9 mouse cellular contexts compared by ENCODE assay signal in the genomic region with DNA sequence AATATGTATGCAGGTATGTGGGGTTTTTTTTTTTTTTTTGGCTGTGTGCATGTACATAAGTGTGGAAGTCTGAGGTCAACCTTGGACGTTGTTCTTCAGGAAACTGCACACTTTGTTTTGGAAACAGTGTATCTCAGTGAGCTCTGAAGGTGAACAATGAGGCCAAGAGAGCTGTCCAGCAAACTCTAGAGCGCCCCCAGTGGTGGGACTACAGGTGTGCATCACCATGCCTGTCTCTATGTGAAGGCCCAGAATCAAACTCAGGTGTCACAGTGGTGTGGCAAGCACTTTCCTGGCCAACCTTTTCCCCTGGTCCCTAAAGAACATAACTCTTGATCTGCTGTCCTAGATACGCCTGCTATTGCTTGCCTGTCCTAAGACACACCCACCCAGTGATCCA. TPM values are rescaled to one million over a fixed set of nuclear protein-coding genes. Genes with fewer than 3 reads are reported as not detected.
DNase-seq lines count a peak whose midpoint lies in the region; TF ChIP-seq lines count a peak whose summit lies in the region.
"Had no signal": no experiment of that assay in that cellular context is flagged by ENCODE, and none has a peak within 500 bp of the region (broad histone marks: within the 10 kb centered on the region; RNA-seq: fewer than 3 reads in every experiment).

No protein-coding gene starts in this region.

- no peak overlapping the region for H3K27ac ChIP-seq in thymus, adult 2 months (ENCODE audit: control insufficient read depth, insufficient read depth, low read length)

- no peaks in the 10 kb centered on the region for H3K36me3 ChIP-seq in thymus, adult 2 months (ENCODE audit: control insufficient read depth, insufficient read depth, low read length)

- H3K4me1 ChIP-seq in thymus, adult 2 months (replicated peaks; ENCODE audit: control insufficient read depth, insufficient read depth, low read length): no peaks in the 10 kb centered on the region

- H3K27me3 ChIP-seq in thymus, adult 2 months (ENCODE audit: control insufficient read depth, insufficient read depth, low read length): no peaks in the 10 kb centered on the region

- intact Hi-C loops in heart, postnatal 14 days (cut with DNase I): no loop called here

- peak; percentile 7 to 30 for DNase-seq in heart, postnatal 14 days
- DNase-seq in heart, adult 9 months (ENCODE audit: low spot score in 2 of 2): no peak
- peak; percentile 21 for DNase-seq in thymus, adult 2 months
- no peak for DNase-seq in thymus, postnatal 36 days
- peak; percentile 39 for DNase-seq in embryo, embryonic 11 days
- DNase-seq in thymus, postnatal 14 days: peak; percentile 15
- no peak for DNase-seq in Muller cell, postnatal 12 days (ENCODE audit: inconsistent ontology term)
- DNase-seq in urinary bladder, adult 2 months (ENCODE audit: low spot score): no peak
- DNase-seq: heart, adult 11 months had no signal

- no peak overlapping the region for H3K4me3 ChIP-seq in thymus, adult 2 months (ENCODE audit: control insufficient read depth, insufficient read depth, low read length)

- WGBS in thymus, adult 2 months: 45% methylated on average over 3 of the region's 3 CpGs

- TF ChIP-seq POLR2A in thymus, adult 2 months (IDR thresholded peaks at IDR 0.05; ENCODE audit: control insufficient read depth, extremely low read depth, insufficient read depth, low read length, poor library complexity): no peak

- no peak for TF ChIP-seq CTCF in thymus, adult 2 months (IDR thresholded peaks at IDR 0.05; ENCODE audit: borderline replicate concordance, control insufficient read depth, extremely low read depth, insufficient read depth, low read length, poor library complexity)

RNA-seq across cellular contexts. Expression of a gene that starts 45.0 kb away (rescaled TPM):
- total RNA-seq in heart, postnatal 14 days (2021): 10 to 100 TPM; 30.7 to 31.0 TPM
- 7.4 and 8.4 TPM in 2 replicates for polyA plus RNA-seq in thymus, adult 2 months (2012; rRNA removed)
- polyA plus RNA-seq in urinary bladder, adult 2 months (2012; rRNA removed): 88.3 and 93.4 TPM in 2 replicates

Comparison
In these comparisons a context has a peak if more than half of its experiments do, and no peak if none do; other contexts are left out.
1. DNase-seq: peak in heart, postnatal 14 days (2 of 2), thymus, adult 2 months (single experiment), embryo, embryonic 11 days (single experiment) and thymus, postnatal 14 days (single experiment); none in heart, adult 9 months (0 of 2), thymus, postnatal 36 days (0 of 2), Muller cell, postnatal 12 days (single experiment) and urinary bladder, adult 2 months (single experiment).